Mouse (Mus musculus) heart, embryonic 16.5 days (tissue): ENCODE measurements around the gene Casz1. TPM values are rescaled to one million over a fixed set of nuclear protein-coding genes. Genes with fewer than 3 reads are reported as not detected.
A peak's percentile ranks its signal among the peaks of the same experiment; 100 is the strongest.

Experiments used
- ATAC-seq: fragments of 200-750 bp; cut with Nextera tagmentation; replicated peaks from 2 replicates; pipeline ENCODE4 v1.8.0; 2017; ENCODE audit warnings: moderate number of reproducible peaks; ENCODE audit not compliant: insufficient read depth, low FRiP score; ENCODE audit errors: extremely low read depth
- H3K27ac ChIP-seq: fragments of 300-500 bp; sonication (generic); 2 replicates; pipeline ENCODE4 v1.5.1; 2014; ENCODE audit warnings: mild to moderate bottlenecking, low read length, control low read depth, moderate library complexity
- H3K27me3 ChIP-seq: fragments of 300-500 bp; sonication (generic); 2 replicates; pipeline ENCODE4 v1.6.1; 2014; ENCODE audit warnings: low read length, mixed read lengths; ENCODE audit not compliant: control insufficient read depth, insufficient read depth
- H3K36me3 ChIP-seq: fragments of 300-500 bp; sonication (generic); 2 replicates; pipeline ENCODE4 v1.6.1; 2014; ENCODE audit not compliant: control insufficient read depth, insufficient read depth
- H3K4me1 ChIP-seq: fragments of 300-500 bp; sonication (generic); 2 replicates; pipeline ENCODE4 v1.6.1; 2014; ENCODE audit warnings: low read length, mixed read lengths; ENCODE audit not compliant: control insufficient read depth, insufficient read depth
- H3K4me2 ChIP-seq: fragments of 300-500 bp; sonication (generic); 2 replicates; pipeline ENCODE4 v1.6.1; 2014; ENCODE audit warnings: low read depth, mild to moderate bottlenecking, control low read depth, low read length
- H3K4me3 ChIP-seq: fragments of 300-500 bp; sonication (generic); 2 replicates; pipeline ENCODE4 v1.5.1; 2014; ENCODE audit warnings: mild to moderate bottlenecking, control low read depth, low read length
- H3K9ac ChIP-seq: fragments of 300-500 bp; sonication (generic); 2 replicates; pipeline ENCODE4 v1.6.1; 2014; ENCODE audit warnings: low read length, control low read depth
- H3K9me3 ChIP-seq: fragments of 300-500 bp; sonication (generic); replicated peaks from 2 replicates; pipeline ENCODE4 v1.6.1; 2016; ENCODE audit warnings: low read length; ENCODE audit not compliant: control insufficient read depth
- WGBS: fragments of 180-500 bp; shearing (Covaris S2); extraction: QIAGEN DNeasy Blood & Tissue Kit; methylation state at CpG from one replicate; pipeline ENCODE4 v1.1.7; 2014; 5-methylcytosine and 5-hydroxymethylcytosine counted together
- polyA plus RNA-seq: library from polyadenylated mRNA; unstranded; fragments of >200 nt; fragmentation: Nextera tagmentation; extraction: Ambion mirVana; gene quantifications from 2 replicates; pipeline ENCODE4 v1.2.1, GENCODE M21; 2015

The Casz1 gene
- polyA plus RNA-seq, 1 experiment from 2014 or later: 22.4 TPM

GRCm38 (mm10) chr4:148920610-148921009, 116.4 kb downstream of the Casz1 start:
- WGBS: 60% methylated on average over 11 of the region's 11 CpGs
- Histone ChIP-seq H3K4me3 (no peak overlapping the region), H3K27me3 (0 out of 2 replicates have a peak, but pooled peaks cover 2% of the 10 kb centered on the region), H3K36me3 (no peaks in the 10 kb centered on the region), H3K4me2 (no peak overlapping the region), H3K9ac (no peak overlapping the region), H3K27ac (no peak overlapping the region), H3K4me1 (peaks cover 43% of the 10 kb centered on the region), H3K9me3 (no peaks in the 10 kb centered on the region)
- no peak for ATAC-seq

- no peak overlapping the region for H3K4me3 ChIP-seq
- 0 out of 2 replicates have a peak, but pooled peaks cover 2% of the 10 kb centered on the region for H3K27me3 ChIP-seq
- peak overlapping the region; percentile 24; the same call in 1 of the 2 replicates for H3K9ac ChIP-seq
- ATAC-seq: peak; percentile 37
- peak overlapping the region; percentile 53 for H3K27ac ChIP-seq
- peaks cover 60% of the 10 kb centered on the region for H3K4me1 ChIP-seq
- no peaks in the 10 kb centered on the region for H3K9me3 ChIP-seq
- 20% methylated on average over 16 of the region's 16 CpGs for WGBS
- no peaks in the 10 kb centered on the region for H3K36me3 ChIP-seq
- H3K4me2 ChIP-seq: peak overlapping the region; percentile 22
Measured at GRCm38 (mm10) chr4:148922221-148922700, 118.0 kb downstream of the Casz1 start.

- Histone ChIP-seq H3K4me1 (peaks cover 66% of the 10 kb centered on the region), H3K27ac (no peak overlapping the region), H3K9ac (no peak overlapping the region; the same call in 1 of the 2 replicates), H3K4me2 (no peak overlapping the region), H3K27me3 (0 out of 2 replicates have a peak, but pooled peaks cover 2% of the 10 kb centered on the region), H3K4me3 (no peak overlapping the region), H3K9me3 (no peaks in the 10 kb centered on the region), H3K36me3 (no peaks in the 10 kb centered on the region)
- ATAC-seq: no peak
- WGBS: 63% methylated on average over 9 of the region's 9 CpGs
Measured at GRCm38 (mm10) chr4:148923414-148923813, 119.2 kb downstream of the Casz1 start.

GRCm38 (mm10) chr4:148923976-148924375, 119.7 kb downstream of the Casz1 start:
- Histone ChIP-seq H3K4me3 (no peak overlapping the region), H3K9ac (no peak overlapping the region; the same call in 1 of the 2 replicates), H3K36me3 (peaks cover 2% of the 10 kb centered on the region; the same call in 1 of the 2 replicates), H3K4me1 (peaks cover 68% of the 10 kb centered on the region), H3K27ac (no peak overlapping the region), H3K4me2 (no peak overlapping the region), H3K27me3 (0 out of 2 replicates have a peak, but pooled peaks cover 2% of the 10 kb centered on the region), H3K9me3 (no peaks in the 10 kb centered on the region)
- no peak for ATAC-seq
- WGBS: 52% methylated on average over 8 of the region's 8 CpGs

- Histone ChIP-seq H3K9me3 (no peaks in the 10 kb centered on the region), H3K27me3 (0 out of 2 replicates have a peak, but pooled peaks cover 2% of the 10 kb centered on the region), H3K4me2 (no peak overlapping the region), H3K27ac (peak overlapping the region; percentile 64), H3K36me3 (peaks cover 5% of the 10 kb centered on the region; the same call in 1 of the 2 replicates), H3K4me1 (peaks cover 73% of the 10 kb centered on the region), H3K9ac (peak overlapping the region; percentile 58), H3K4me3 (no peak overlapping the region)
- ATAC-seq: no peak
- WGBS: 36% methylated on average over 18 of the region's 18 CpGs
Measured at GRCm38 (mm10) chr4:148925589-148926359, 121.5 kb downstream of the Casz1 start.

- peak overlapping the region; percentile 21; the same call in 1 of the 2 replicates for H3K4me2 ChIP-seq
- peaks cover 76% of the 10 kb centered on the region for H3K4me1 ChIP-seq
- peak overlapping the region; percentile 58 for H3K9ac ChIP-seq
- 20% methylated on average over 8 of the region's 8 CpGs for WGBS
- no peaks in the 10 kb centered on the region for H3K9me3 ChIP-seq
- H3K4me3 ChIP-seq: no peak overlapping the region
- 0 out of 2 replicates have a peak, but pooled peaks cover 2% of the 10 kb centered on the region for H3K27me3 ChIP-seq
- H3K27ac ChIP-seq: peak overlapping the region; percentile 64
- ATAC-seq: no peak
- peaks cover 5% of the 10 kb centered on the region; the same call in 1 of the 2 replicates for H3K36me3 ChIP-seq
Measured at GRCm38 (mm10) chr4:148926459-148926858, 122.2 kb downstream of the Casz1 start.

GRCm38 (mm10) chr4:148928316-148928715, 124.1 kb downstream of the Casz1 start:
- Histone ChIP-seq H3K4me1 (peaks cover 67% of the 10 kb centered on the region), H3K9ac (peak overlapping the region; percentile 39), H3K36me3 (peaks cover 9% of the 10 kb centered on the region), H3K27ac (peak overlapping the region; percentile 30), H3K4me3 (no peak overlapping the region), H3K9me3 (no peaks in the 10 kb centered on the region), H3K4me2 (no peak overlapping the region), H3K27me3 (no peaks in the 10 kb centered on the region)
- no peak for ATAC-seq
- 27% methylated on average over 9 of the region's 9 CpGs for WGBS

GRCm38 (mm10) chr4:148928876-148929275, 124.6 kb downstream of the Casz1 start:
- Histone ChIP-seq H3K36me3 (peaks cover 9% of the 10 kb centered on the region), H3K4me2 (no peak overlapping the region), H3K9ac (peak overlapping the region; percentile 39; the same call in 1 of the 2 replicates), H3K9me3 (no peaks in the 10 kb centered on the region), H3K27ac (peak overlapping the region; percentile 30), H3K4me1 (peaks cover 63% of the 10 kb centered on the region), H3K4me3 (no peak overlapping the region), H3K27me3 (no peaks in the 10 kb centered on the region)
- ATAC-seq: no peak
- 90% methylated on average over 16 of the region's 16 CpGs for WGBS

- Histone ChIP-seq H3K4me1 (peaks cover 62% of the 10 kb centered on the region), H3K9ac (peak overlapping the region; percentile 70), H3K36me3 (peaks cover 9% of the 10 kb centered on the region), H3K27ac (peak overlapping the region; percentile 94), H3K4me2 (peak overlapping the region; percentile 43; the same call in 1 of the 2 replicates), H3K9me3 (no peaks in the 10 kb centered on the region), H3K27me3 (no peaks in the 10 kb centered on the region), H3K4me3 (no peak overlapping the region)
- 41% methylated on average over 9 of the region's 9 CpGs for WGBS
- peak; percentile 69 for ATAC-seq
Measured at GRCm38 (mm10) chr4:148930721-148931229, 126.5 kb downstream of the Casz1 start.
